Mouse (Mus musculus): ENCODE data around the gene Rab8a.

DNA sequence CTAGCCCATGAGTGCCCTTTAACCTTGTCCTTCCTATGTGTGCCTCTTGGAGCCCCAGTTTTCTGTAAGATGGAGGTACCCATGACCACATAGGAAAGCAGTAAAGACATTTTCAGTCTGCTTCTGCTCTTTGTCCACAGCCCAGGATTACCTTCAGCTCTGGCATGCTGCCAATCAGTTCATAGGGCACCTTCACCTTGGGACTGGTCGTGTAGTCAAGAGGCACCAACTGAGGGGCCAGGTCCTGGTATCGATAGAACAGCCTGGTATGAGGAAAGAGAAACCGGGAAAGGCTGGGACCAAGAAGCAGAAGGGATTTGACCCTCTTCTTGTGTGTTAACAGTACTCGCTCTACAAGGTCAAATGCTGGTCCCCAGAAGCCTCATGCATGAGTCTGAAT, 49.2 kb downstream of the Rab8a start:
- no peak for TF ChIP-seq CTCF (IDR thresholded peaks at IDR 0.05; ENCODE audit: low read depth)
- no peak for TF ChIP-seq EP300 (IDR thresholded peaks at IDR 0.05; ENCODE audit: low read depth)

Measured in heart, postnatal 0 days (tissue).